Mouse (Mus musculus): ENCODE data around the gene Dusp23. TPM values are rescaled to one million over a fixed set of nuclear protein-coding genes. Genes with fewer than 3 reads are reported as not detected.

Dusp23 gene
- polyA plus RNA-seq (2015; fragmentation: Nextera tagmentation; extraction: Ambion mirVana): 35.3 and 40.9 TPM in 2 replicates

DNA sequence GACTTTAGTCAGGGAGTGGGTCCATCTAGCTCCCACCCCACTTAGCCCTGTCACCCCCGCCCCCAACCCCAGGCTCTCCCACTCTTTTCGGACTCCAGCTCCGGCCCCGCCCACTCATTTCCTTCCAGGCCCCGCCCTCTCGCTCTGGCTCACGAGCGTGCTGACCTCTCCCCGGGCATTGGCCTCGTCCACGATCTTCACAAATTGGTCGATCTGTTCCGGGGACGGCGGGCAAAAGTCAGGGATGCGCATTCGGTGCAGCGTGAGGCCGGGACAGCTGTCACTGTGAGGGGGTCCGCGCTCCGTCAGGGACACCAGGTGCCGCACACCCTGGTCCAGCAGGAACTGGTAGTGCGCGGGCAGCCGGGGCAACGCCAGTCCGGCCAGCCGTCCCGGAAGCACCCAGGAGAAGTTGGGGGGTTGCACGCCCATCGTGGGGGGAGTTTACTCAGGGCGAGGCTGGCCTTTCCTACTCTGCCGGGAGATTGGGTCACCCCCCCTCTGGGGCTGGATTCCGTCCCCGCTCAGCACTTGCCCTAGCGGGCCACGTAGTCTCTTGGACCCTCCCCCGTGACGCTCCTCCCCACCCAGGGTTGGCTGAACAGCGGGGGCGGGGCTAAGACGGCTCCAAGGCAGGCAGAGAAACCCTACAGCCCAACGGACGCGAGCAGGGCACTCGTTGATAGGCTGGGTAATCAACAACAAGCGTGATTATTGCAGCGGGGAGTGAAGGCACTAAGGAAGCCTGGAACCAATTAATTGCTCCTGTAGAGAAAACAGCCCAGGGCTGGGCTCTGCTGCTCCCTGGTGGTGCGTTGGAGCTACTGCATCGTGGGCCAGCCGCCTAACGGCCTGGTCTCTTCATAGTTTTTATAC is at the start of gene Dusp23:
TSS of gene Dusp23 (minus strand) at position 512 of the 876 bp plus-strand sequence.

DNA sequence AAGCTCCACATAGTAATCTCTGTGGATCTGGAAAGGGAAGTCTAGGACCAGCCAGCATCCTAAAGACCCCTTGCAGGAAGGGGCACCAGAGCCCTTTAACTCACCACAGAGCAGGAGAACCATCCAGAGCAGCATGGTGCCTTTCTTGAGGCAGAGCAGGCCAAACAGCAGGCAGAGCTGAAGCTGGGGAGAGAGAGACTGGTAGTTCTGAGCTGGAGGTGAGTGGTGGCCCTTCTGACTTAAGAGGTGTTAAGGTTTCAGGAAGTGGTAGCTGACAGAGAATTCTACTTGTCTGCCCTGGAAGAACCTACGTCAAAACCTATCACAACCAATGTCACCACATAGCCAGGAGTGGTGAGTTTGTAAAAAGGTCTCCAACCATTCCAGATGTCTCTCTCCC is 30.4 kb downstream of the Dusp23 start, which contains the start of gene Fcrl6:
TSS of gene Fcrl6 (minus strand) at position 226 of the 400 bp plus-strand sequence.

DNA sequence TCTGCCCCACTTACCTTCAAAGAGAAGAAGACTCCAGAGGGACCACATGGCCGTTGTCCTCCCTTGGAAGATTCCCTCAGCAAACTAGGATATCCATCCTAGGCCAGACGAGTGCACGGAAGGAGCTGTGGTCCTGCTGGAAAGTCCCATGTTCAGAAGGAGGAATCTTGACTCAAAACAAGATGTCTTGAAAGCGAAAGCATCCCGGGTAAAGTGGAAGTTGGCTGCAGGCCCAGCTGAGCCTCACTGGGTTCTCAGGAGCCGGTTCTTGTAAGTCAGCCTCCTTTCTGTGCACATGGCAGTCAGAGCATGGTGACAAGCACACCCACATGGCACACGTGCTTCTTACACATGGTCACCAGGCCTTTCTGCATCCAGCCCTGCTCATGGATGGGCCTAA is 42.4 kb downstream of the Dusp23 start, which contains the start of gene Slamf8:
TSS of gene Slamf8 (minus strand) at position 184 of the 400 bp plus-strand sequence.

Other genes with a start within 250 kb of the Dusp23 start
- 0.49 and 0.72 TPM in 2 replicates for gene Slamf9, start 157.6 kb downstream of the Dusp23 start, polyA plus RNA-seq (2015; fragmentation: Nextera tagmentation; extraction: Ambion mirVana)
- 0.81 and 2.2 TPM in 2 replicates for gene Igsf9, start 151.2 kb downstream of the Dusp23 start, polyA plus RNA-seq (2015; fragmentation: Nextera tagmentation; extraction: Ambion mirVana)
- gene Tagln2, start 132.9 kb downstream of the Dusp23 start, polyA plus RNA-seq (2015; fragmentation: Nextera tagmentation; extraction: Ambion mirVana): 143 and 184 TPM in 2 replicates
- gene Cfap45, start 112.2 kb downstream of the Dusp23 start, polyA plus RNA-seq (2015; fragmentation: Nextera tagmentation; extraction: Ambion mirVana): 1.2 and 1.4 TPM in 2 replicates
- gene Vsig8, start 77.0 kb downstream of the Dusp23 start, polyA plus RNA-seq (2015; fragmentation: Nextera tagmentation; extraction: Ambion mirVana): not detected in 2 replicates
- 0.14 TPM in 1 of 2 replicates, not detected in the other for gene Slamf8, start 42.4 kb downstream of the Dusp23 start, polyA plus RNA-seq (2015; fragmentation: Nextera tagmentation; extraction: Ambion mirVana)
- gene Fcrl6, start 30.4 kb downstream of the Dusp23 start, polyA plus RNA-seq (2015; fragmentation: Nextera tagmentation; extraction: Ambion mirVana): not detected in 2 replicates
- 0.15 and 0.33 TPM in 2 replicates for gene Crp, start 65.1 kb upstream of the Dusp23 start, polyA plus RNA-seq (2015; fragmentation: Nextera tagmentation; extraction: Ambion mirVana)